Mouse (Mus musculus): ENCODE measurements at regions not wholly inside any gene's neighbourhood (a gene's known extent, or its start where the extent isn't known, plus 50 kb on each side); places are given as distances from the start of the nearest gene placed in this dataset.

DNA sequence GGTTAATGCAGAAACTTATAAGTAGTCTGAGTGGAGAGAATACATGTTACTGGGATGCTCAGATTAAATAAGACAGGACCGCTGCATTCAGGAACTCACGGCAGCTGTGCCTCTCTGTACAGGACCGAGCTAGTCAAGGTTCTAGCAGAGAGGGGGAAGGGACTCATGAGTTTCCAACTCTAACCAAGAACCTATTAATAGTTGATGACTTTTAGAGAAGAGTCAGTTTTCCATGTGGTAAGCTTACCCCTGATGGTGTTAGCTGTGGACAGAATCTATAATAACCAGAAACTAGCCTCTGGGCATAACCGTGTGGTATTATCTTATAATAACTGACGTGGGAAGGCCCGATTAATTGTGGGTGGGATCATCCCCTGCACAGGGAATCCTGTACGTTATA lies 316.2 kb downstream of the Gadd45g start:
- H3K4me1 ChIP-seq (replicated peaks; ENCODE audit: control insufficient read depth, insufficient read depth), result no peaks in the 10 kb centered on the region
- H3K27me3 ChIP-seq (ENCODE audit: control insufficient read depth, insufficient read depth, low read length), result no peaks in the 10 kb centered on the region
- H3K9me3 ChIP-seq (ENCODE audit: control insufficient read depth, low read length), result no peaks in the 10 kb centered on the region
- no peak overlapping the region for H3K4me3 ChIP-seq (ENCODE audit: low read depth, low read length)
- WGBS, result 91% methylated on average over 7 of the region's 7 CpGs
- ATAC-seq (ENCODE audit: low FRiP score, low TSS enrichment) (no peak), DNase-seq (ENCODE audit: low spot score) (no peak)
- no peaks in the 10 kb centered on the region for H3K36me3 ChIP-seq (ENCODE audit: control insufficient read depth, insufficient read depth, low read length)
- TF ChIP-seq EP300 (optimal IDR thresholded peaks at IDR 0.05) (no peak), CTCF (IDR thresholded peaks at IDR 0.05; ENCODE audit: low read depth) (no peak)
- no peak overlapping the region for H3K27ac ChIP-seq (replicated peaks)
- no peak overlapping the region for H3K4me2 ChIP-seq (replicated peaks; ENCODE audit: low read depth)
- no peak overlapping the region for H3K9ac ChIP-seq (ENCODE audit: low read length)

DNA sequence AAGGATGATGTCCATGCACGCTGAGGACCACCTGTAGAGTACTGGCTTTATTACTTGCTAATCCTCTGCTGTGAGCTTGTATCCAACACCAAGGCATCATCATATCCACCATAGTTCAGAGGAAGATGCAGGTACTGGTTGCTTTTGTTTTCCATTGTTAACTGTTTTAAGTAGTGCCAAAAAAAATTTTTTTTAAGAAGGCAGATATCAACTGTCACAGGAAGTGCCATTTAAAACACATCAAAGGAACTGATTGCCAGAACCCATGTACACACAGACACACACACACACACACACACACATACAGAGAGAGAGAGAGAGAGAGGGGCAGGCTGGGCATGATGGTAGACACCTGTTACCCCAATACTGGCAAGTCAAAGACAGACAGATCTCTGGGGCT lies 319.1 kb downstream of the Gadd45g start:
- ATAC-seq (ENCODE audit: low FRiP score, low TSS enrichment) (no peak), DNase-seq (ENCODE audit: low spot score) (no peak)
- H3K27me3 ChIP-seq (ENCODE audit: control insufficient read depth, insufficient read depth, low read length), result no peaks in the 10 kb centered on the region
- no peaks in the 10 kb centered on the region for H3K9me3 ChIP-seq (ENCODE audit: control insufficient read depth, low read length)
- WGBS, result 91% methylated on average over 1 of the region's 1 CpGs
- H3K36me3 ChIP-seq (ENCODE audit: control insufficient read depth, insufficient read depth, low read length), result no peaks in the 10 kb centered on the region
- H3K4me3 ChIP-seq (ENCODE audit: low read depth, low read length), result no peak overlapping the region
- H3K9ac ChIP-seq (ENCODE audit: low read length), result no peak overlapping the region
- no peak overlapping the region for H3K4me2 ChIP-seq (replicated peaks; ENCODE audit: low read depth)
- no peaks in the 10 kb centered on the region for H3K4me1 ChIP-seq (replicated peaks; ENCODE audit: control insufficient read depth, insufficient read depth)
- no peak overlapping the region for H3K27ac ChIP-seq (replicated peaks)
- TF ChIP-seq CTCF (IDR thresholded peaks at IDR 0.05; ENCODE audit: low read depth) (no peak), EP300 (optimal IDR thresholded peaks at IDR 0.05) (no peak)

DNA sequence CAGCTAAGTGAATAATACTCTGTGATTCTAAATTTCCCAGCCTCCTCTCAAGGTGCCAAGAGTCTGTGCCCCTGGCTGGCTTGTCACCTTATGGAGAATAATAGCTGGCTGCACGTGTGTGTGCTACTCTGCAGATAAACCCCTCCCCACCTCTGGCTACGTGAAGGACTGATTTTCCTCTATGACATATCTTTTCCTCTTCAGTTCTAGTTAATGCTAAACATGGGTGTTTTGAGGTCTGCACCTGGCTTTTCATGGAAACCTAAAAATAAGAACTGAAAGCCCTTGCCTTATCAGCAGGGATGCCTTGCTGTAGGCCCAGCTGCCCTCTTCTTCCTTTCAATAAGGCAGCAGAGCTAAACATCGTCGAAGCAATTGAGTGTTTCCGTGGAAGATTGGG lies 321.5 kb downstream of the Gadd45g start:
- Histone ChIP-seq H3K4me3 (ENCODE audit: low read depth, low read length) (no peak overlapping the region), H3K27me3 (ENCODE audit: control insufficient read depth, insufficient read depth, low read length) (no peaks in the 10 kb centered on the region), H3K9me3 (ENCODE audit: control insufficient read depth, low read length) (no peaks in the 10 kb centered on the region), H3K4me2 (replicated peaks; ENCODE audit: low read depth) (no peak overlapping the region), H3K36me3 (ENCODE audit: control insufficient read depth, insufficient read depth, low read length) (no peaks in the 10 kb centered on the region), H3K4me1 (replicated peaks; ENCODE audit: control insufficient read depth, insufficient read depth) (no peaks in the 10 kb centered on the region), H3K9ac (ENCODE audit: low read length) (no peak overlapping the region), H3K27ac (replicated peaks) (no peak overlapping the region)
- no peak for TF ChIP-seq EP300 (optimal IDR thresholded peaks at IDR 0.05)
- no peak for TF ChIP-seq CTCF (IDR thresholded peaks at IDR 0.05; ENCODE audit: low read depth)
- WGBS, result 67% methylated on average over 5 of the region's 5 CpGs
- DNase-seq (ENCODE audit: low spot score), result no peak
- ATAC-seq (ENCODE audit: low FRiP score, low TSS enrichment), result no peak

DNA sequence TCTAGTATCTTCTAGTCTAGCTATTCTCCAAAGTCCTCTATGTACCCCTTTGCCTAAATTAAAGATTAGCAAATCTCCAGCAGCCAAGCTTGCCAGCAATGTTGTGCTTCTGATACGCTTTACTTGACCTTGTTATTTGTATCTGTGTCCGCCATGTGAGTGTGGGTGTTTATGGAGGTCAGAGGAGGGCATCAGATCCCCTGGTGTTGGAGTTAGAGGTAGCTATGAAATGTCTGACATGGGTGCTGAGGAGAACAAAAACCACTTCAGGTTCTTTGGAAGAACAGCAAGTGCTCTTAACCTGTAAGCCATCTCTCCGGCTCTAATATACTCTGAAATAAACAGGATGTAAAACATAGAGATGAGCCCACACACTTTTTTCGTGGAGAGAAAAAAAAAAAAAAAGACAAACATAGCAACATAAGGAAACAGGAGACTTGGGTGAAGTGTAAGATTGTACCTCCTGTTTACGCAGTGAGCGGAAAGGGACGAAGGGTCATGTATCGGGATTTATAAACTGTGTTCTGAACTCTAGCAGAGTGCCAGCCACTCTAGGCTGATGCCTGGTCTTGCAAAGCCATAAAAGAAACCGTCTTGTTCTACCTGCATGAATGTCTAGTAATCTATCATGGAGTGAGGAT lies 326.3 kb downstream of the Gadd45g start:
- DNase-seq (ENCODE audit: low spot score), result no peak
- no peak overlapping the region for H3K4me2 ChIP-seq (replicated peaks; ENCODE audit: low read depth)
- H3K27ac ChIP-seq (replicated peaks), result no peak overlapping the region
- TF ChIP-seq EP300 (optimal IDR thresholded peaks at IDR 0.05) (no peak), CTCF (IDR thresholded peaks at IDR 0.05; ENCODE audit: low read depth) (no peak)
- no peak for ATAC-seq (ENCODE audit: low FRiP score, low TSS enrichment)
- H3K36me3 ChIP-seq (ENCODE audit: control insufficient read depth, insufficient read depth, low read length), result no peaks in the 10 kb centered on the region
- H3K9me3 ChIP-seq (ENCODE audit: control insufficient read depth, low read length), result no peaks in the 10 kb centered on the region
- no peaks in the 10 kb centered on the region for H3K4me1 ChIP-seq (replicated peaks; ENCODE audit: control insufficient read depth, insufficient read depth)
- no peaks in the 10 kb centered on the region for H3K27me3 ChIP-seq (ENCODE audit: control insufficient read depth, insufficient read depth, low read length)
- H3K9ac ChIP-seq (ENCODE audit: low read length), result no peak overlapping the region
- WGBS, result 60% methylated on average over 9 of the region's 9 CpGs
- no peak overlapping the region for H3K4me3 ChIP-seq (ENCODE audit: low read depth, low read length)

DNA sequence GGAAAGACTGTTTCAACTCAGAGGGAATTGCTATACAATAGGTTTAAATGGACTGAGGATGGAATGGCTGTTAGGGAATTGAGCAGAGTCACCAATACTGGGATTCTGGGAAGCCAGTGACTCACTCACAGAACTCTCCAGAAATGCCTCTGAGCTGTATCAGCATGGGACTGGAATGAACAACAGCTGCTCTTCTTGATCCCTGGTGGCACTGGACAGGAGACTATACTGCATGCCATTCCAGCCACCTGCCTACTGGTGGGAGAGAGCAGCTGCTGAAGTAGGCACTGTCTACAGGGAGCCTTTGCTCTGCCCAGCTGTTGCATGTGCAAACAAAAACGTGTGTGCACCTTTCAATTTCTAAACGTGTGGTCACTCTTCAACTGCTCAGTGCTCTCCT lies 329.2 kb downstream of the Gadd45g start:
- Histone ChIP-seq H3K4me3 (ENCODE audit: low read depth, low read length) (no peak overlapping the region), H3K27ac (replicated peaks) (no peak overlapping the region), H3K4me1 (replicated peaks; ENCODE audit: control insufficient read depth, insufficient read depth) (no peaks in the 10 kb centered on the region), H3K27me3 (ENCODE audit: control insufficient read depth, insufficient read depth, low read length) (no peaks in the 10 kb centered on the region), H3K36me3 (ENCODE audit: control insufficient read depth, insufficient read depth, low read length) (no peaks in the 10 kb centered on the region), H3K4me2 (replicated peaks; ENCODE audit: low read depth) (no peak overlapping the region), H3K9me3 (ENCODE audit: control insufficient read depth, low read length) (no peaks in the 10 kb centered on the region), H3K9ac (ENCODE audit: low read length) (no peak overlapping the region)
- ATAC-seq (ENCODE audit: low FRiP score, low TSS enrichment) (no peak), DNase-seq (ENCODE audit: low spot score) (no peak)
- 36% methylated on average over 2 of the region's 2 CpGs for WGBS
- TF ChIP-seq EP300 (optimal IDR thresholded peaks at IDR 0.05), result no peak
- TF ChIP-seq CTCF (IDR thresholded peaks at IDR 0.05; ENCODE audit: low read depth), result no peak

DNA sequence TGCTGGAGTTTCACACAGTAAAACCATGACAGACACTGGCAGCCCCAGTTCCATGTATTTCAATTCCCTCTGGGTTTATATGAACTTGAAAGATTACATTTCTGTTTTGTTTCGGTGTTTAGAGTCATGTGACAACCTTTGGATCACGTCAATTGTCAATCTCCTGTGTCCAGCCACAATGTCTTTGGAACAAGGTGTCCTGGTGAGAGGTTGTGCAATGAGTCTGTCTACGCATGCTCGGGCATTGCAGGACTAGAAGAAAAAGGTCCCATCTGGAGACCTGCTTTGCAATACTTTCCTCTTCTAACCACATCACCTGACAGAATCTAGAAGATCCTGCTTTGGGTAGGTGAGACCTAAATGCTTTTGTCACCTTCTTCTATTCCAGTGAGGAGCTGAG lies 333.5 kb downstream of the Gadd45g start:
- no peaks in the 10 kb centered on the region for H3K4me1 ChIP-seq (replicated peaks; ENCODE audit: control insufficient read depth, insufficient read depth)
- no peak for TF ChIP-seq CTCF (IDR thresholded peaks at IDR 0.05; ENCODE audit: low read depth)
- no peak for TF ChIP-seq EP300 (optimal IDR thresholded peaks at IDR 0.05)
- no peak for ATAC-seq (ENCODE audit: low FRiP score, low TSS enrichment)
- no peak overlapping the region for H3K4me3 ChIP-seq (ENCODE audit: low read depth, low read length)
- H3K27ac ChIP-seq (replicated peaks), result no peak overlapping the region
- DNase-seq (ENCODE audit: low spot score), result no peak
- no peak overlapping the region for H3K9ac ChIP-seq (ENCODE audit: low read length)
- 83% methylated on average over 4 of the region's 4 CpGs for WGBS
- no peaks in the 10 kb centered on the region for H3K36me3 ChIP-seq (ENCODE audit: control insufficient read depth, insufficient read depth, low read length)
- H3K27me3 ChIP-seq (ENCODE audit: control insufficient read depth, insufficient read depth, low read length), result no peaks in the 10 kb centered on the region
- no peaks in the 10 kb centered on the region for H3K9me3 ChIP-seq (ENCODE audit: control insufficient read depth, low read length)
- no peak overlapping the region for H3K4me2 ChIP-seq (replicated peaks; ENCODE audit: low read depth)
